Mouse (Mus musculus): Measurements from ENCODE around the gene Klhl30.
A peak's percentile ranks its signal among the peaks of the same experiment; 100 is the strongest.

DNA sequence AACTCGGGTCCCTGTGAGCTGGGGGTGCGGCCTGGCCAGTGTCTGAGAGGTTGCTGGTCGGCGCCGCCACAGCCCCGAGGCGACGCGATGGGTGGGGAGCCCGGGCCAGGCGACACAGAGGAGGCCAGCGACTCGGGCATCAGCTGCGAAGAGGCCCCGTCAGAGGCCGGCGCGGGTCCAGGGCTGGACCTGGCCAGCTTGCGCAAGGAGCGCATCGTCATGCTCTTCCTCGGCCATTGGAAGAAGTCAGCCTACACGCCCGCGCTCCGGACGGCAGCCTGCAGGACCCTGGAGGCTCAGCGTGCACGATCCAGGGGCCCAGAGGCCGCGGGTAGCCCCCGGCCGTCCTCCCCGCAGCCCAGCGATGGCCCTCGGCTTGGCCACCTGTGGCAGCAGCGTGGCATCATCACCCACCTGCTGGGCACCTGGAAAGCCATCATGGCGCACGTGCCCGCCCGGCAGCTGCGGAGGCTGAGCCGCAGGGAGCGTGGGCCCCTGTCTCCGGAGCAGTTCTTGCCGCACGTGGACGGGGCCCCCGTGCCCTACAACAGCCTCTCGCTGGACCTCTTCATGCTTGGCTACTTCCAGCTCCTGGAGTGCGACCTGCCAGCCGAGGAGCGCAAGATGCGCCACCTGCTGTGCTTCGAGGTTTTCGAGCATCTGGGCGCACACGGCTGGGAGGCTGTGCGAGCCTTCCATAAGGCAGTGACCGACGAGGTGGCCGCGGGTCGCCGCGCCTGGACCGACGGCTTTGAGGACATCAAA, 5.7 kb upstream of the Klhl30 start:
- TF ChIP-seq CTCF (IDR thresholded peaks at IDR 0.05; ENCODE audit: low read depth) (peak; percentile 54), EP300 (optimal IDR thresholded peaks at IDR 0.05) (no peak)
